Mouse (Mus musculus) frontal cortex, postnatal 25 days (tissue): Measurements from ENCODE around the gene St5.
A peak's percentile ranks its signal among the peaks of the same experiment; 100 is the strongest.

Experiments used
- DNase-seq, 2 experiments: peaks; one replicate each; pipeline ENCODE4 v3.0.0; 2022; ENCODE audit warnings: low spot score in 2 of 2

St5 gene

DNA sequence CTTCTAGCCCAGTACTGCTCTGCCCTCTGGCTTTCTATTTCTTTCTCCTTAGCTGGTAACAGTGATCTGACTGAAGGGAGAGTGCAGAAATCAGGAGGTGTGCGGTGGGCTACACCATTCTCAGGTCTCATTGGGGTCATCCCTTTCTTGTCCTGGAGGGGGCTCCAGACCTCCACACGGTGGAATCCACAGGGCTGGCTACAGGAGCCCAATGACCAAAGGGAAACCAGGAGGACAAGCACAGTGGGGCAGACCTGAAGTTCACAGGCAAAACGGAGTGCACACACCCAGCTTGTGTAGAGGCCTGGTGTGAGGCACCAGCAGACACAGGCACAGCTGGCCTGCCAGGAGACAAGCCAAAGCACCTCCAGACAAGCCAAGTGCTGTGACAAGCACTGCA, 175.0 kb downstream of the St5 start:
- DNase-seq, result no peak

DNA sequence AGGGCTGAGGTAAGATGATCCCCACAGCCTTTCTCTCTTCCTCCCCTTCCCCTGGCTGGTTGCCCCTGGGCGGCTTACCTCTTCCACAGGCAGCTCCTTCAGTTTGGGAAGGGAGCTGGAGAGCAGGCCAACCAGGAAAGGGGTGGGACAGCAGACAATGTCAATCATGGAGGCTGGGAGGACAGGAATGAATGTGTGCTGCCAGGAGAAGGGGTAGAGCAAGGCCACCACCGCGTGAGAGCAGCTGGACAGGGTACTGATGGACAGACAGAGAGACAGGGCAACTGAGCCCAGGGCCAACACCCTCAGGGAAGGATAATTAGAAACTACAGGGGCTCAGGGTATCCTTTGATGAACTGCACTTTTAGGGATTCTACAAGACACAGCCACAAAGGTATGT, 175.9 kb downstream of the St5 start:
- DNase-seq, result no peak

DNA sequence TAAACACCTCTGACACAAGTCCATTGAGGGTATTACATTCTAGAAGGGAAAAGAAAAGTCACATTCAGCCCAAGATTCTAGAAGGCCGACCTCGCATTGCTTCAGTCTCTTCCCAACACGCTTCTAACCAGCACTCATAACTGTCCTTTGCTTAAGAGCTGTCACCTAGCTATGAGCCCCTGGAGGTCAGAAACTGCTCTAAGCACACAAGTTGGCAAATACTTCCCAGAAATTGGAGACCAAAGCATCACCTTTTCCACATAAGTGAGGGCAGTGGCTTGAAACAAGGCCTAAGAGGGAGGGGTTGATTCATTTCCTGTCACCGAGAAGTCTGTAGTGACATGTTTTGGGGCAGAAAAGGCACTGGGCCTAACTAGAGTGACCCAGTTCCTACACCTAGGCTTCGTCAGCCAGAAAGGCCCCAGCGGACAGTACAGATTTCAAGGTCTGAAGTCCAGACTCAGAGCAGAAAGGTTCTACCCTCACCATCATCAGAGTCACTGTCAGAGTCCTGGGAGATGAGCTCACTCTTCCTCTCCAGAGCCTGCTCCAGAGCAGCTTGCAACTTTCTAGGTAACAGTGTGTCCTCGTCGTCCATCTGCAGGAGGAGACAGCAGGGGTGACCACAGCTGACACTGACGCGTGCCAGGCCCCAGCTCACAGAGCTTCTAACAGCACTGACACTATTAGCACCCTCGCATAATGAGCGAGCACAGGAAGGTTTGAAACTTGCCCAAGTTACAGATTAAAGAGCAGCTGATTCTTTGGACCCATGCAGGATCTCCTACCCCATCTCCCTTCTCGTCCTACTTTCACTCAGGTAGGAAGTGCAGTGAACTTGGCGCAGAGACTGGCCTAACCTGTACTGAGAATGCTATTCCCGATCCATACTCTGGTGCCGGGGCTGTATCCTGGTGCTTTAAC, 177.4 kb downstream of the St5 start:
- no peak for DNase-seq

DNA sequence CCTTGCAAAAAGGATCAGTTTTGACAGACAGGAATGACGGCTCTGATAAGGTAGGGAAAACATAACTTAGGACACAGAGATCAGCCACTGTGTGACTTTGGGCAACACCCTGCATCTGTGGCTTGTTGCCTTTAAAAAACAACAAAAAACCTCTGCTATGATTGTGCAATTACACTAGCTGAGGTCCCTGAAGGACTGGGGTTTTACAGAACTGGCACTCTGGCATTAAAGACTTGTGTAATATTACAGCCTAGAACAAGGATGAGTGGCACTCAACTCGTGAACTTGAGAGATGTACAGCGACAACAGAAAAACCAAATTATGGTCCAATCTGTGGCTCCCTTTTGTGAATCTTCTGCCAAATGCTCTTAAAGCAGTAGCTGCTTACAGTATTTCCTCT, 178.6 kb downstream of the St5 start:
- no peak for DNase-seq

DNA sequence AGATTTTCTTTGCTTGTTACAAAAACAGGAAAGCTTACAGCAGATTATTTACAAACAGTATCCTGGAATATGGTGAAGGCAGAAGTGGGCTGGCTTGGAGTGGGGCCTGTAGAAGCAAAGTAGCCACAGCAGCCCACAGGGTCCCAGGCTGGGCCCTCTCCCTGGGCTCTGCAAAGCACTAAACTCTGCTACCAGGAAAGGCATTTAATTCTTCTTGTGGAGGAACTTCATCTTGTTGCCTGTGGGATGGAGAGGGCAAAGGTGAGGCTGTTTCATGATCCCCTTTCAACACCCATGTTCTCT, 179.0 kb downstream of the St5 start:
- DNase-seq, result no peak

DNA sequence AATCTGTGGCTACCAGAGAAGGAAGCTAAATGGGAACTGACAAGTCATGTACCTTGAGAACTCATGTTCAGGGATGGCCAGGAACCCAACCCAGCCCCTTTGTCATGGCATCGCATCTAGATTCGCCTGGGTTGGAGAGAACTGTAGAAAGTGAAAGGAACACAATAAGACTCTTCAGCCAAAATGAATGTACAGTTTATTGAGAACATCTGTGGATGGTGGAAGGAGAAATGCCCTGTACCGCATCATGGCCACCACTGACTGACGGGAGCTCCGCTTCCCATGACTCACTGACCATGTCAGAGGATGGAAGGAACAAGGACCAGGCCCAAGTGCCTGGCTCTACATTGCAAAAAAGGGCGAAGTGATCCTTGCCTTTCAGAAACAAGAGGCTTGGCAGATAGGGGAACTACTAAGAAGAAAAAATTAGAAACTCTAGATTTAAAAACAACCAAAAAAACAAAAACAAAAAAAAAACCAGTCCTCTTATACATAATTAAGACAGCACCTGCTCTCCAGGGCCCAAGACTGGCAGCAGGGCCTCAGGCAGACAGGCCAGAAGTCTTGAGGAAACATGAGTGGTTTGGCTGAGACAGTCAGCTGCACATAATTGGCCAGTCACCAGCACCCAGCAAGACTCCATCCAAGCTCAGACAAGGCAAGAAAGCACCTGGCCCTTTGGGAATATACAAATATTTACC, 179.5 kb downstream of the St5 start:
- no peak for DNase-seq

DNA sequence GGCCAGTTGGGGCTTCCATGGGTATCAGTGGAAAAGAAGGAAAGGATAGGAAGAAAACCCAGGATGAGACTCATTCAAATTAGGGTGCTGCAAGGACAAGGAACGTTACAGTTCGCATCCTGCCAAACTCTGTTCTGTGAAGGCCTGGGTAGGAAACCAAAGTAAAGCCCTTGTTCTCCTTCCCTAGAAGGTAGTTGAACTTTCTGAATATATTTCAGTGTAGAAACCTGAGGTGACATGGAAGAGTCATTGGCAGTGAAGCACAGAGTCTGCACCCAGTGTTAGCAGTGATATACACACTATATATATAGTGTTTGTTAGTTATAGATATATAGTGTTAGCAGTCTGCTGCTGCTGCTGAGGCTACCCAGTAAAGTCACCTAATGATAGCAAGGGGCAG, 180.1 kb downstream of the St5 start:
- DNase-seq, result no peak

DNA sequence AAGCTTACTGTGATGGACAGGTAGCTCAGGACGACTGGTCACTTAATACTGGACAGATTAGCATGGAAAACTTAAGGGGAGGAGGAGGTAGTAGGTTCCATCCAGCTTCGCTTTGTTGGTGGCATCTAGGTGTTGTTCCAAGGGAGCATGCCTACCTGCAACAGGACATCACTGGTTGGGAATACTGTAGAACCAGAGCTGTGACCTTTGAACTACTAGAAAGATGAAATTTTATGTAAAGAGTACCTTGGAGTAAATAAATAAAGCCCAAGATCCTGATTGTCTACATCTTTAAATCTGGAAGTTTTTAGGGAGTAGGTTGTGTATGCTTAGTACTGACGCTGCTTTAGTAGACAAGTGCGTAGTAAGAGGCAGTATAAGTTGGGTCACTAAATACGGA, 181.3 kb downstream of the St5 start:
- DNase-seq, result no peak

DNA sequence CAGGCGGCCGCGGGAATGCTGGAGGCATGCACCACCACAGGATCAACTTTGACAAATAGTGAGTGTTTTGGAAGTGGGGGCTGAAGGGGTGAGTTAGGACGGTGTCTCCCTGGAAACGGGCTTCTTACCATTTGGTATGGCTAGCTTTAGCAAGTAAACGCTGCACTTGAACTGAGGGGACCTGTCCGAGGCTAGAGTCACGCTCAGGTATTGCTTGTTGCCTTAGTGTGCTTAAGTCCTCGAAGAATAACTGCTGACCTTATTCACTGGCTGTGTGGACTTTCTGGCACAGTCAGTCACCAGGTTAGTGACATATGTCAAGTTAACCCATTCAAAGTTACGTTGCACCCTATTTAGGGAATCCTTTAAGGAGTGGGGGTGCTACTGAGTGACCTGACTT, 183.5 kb downstream of the St5 start:
- no peak for DNase-seq

DNA sequence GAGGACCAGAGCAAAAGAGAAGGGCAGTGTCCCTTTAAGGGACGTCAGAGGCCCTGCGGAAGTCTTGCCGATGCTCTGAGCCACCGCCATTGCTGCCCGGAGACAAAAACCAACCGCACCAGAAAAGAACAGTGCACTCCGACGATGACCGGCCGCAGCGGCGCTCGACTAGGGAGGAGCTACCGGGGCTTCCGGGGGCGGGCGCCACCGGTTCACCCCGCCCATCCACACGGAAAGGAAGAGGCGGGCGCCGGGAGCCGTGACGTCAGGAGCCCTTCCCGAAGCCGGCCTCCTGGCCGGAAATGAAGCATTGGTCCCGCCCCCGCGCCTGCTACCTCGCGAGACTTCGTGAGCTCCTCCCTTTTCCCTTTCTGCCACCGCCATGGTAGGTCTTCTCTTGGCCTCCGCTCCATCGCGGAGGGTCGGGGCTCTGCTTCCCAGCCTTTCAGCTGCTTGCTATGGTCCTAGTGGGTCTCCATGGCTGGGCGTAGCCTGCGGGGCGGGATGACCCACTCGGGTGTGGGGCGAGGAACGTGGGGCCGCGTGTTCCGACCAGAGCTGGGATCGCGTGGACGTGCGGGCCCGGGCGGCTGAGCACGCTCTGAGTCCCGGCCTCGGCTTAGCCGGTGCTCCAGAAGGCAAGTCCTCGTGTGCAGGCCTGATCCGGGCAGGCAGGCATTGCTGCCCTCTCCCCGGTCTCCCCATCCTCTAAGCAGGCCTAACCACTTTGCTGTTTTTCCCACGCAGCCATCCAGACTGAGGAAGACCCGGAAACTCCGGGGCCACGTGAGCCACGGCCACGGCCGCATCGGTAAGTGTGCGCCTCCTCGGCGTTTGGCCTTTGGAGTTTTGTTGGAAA, 184.3 kb downstream of the St5 start, which contains the start of gene Rpl27a:
Gene Rpl27a, plus strand, starts transcription at position 310 of the 859 bp plus-strand sequence.
- peak; percentile 97 to 99 for DNase-seq

DNA sequence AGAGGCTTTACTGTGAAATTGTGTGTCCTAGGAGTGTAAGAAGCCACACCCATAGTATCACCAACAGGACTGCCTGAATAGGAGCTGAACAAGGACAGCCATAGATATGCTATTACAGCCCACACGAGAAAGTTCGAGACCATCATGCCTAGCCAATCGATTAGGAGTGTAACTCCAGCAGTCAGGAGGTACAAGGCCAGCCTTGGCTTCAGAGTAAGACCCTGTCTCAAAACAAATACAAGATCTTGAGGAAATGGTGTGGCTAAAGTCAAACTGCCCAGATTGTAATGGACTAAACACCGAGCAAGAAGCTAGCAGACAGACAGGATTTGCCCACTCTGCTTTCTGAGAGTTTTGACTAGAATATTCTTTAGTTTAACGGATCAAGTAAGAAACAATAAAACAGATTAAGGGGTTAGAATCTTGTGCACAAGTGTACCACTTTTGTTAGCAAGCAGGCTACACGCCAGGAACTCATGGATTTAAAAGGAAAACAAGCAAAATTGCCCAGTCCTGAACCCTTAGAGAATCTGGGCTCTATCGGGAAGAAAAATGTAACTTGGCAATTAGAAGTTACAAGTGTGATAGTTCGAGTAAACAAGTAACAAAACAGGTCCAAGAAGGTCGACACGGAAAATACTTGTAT, 185.2 kb downstream of the St5 start:
- DNase-seq, result no peak

DNA sequence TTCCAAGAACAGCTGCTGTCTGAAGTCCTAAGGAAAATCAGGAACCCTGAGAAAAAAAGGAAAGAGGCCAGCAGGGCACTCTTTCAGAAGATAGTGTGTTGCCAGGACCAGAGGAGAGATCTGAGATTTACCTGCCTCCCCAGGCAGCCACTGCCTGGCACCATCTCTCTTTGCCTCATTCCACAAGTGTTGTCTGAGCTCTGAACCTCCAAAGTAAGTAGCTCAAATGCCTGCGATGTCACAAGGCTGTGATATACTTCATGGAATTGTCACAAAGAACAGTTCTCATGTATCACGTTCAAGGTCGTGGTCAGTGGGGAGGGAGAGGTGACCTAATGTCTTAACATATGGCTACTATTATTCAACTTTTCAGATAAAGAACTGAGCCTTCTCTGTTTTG, 186.9 kb downstream of the St5 start:
- DNase-seq, result no peak

DNA sequence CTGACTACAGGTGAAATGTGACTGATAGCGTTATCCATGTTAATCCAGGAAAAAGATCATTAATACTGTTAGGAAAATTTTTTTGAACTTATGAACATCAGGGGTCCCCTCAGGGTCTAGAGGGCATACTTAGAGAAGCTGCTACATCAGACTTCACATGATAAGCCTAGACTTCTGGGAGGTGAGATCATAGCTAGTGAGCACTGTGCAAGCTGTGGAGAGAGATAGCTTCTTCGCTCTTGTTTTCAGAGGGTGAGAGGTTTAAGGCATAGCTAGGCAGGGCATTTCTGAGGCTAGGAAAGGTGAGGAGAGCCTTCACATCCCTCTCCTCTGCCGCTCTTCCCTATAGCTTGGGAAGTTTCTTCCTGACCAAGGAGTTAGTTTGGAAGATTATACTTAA, 191.6 kb downstream of the St5 start:
- DNase-seq, result no peak

DNA sequence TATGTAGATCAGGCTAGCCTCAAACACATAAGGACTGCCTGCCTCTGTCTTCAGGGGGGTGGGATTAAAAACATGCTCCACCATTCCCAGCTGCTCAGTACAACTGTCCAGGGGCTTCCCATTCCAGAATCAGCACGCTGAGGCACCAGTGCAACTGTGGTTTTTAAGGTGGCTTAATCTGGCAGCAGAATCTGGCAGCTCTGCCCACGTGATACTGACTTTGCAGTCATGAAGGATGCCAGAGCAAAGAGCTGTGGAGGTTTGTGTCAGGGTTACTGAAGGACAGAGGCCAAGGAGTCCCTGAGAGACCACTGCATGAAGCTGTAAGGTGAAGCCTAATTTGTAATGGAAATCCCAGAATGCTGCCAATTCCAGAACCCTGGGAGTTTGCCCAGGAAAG, 192.6 kb downstream of the St5 start:
- no peak for DNase-seq

DNA sequence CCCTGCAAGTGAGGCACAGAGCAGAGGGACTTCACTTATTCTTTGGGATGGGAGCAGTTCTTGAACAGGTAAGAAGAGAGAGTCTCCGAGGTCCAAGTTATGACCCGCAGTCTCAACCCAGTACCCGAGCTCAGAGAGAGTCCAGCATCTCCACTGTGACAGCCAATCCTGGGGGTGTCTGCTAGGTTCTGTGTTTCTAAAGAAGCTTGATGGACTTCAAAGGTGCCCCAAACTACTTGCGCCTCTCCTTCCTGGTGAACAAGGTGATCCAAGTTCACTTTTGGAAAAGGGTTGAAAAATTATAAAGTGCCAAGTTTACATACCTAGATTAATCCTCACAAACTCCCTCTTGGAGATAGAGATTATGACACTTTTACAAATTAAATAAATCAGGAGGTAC, 195.4 kb downstream of the St5 start, which contains the start of gene Trim66:
Gene Trim66, minus strand, starts transcription at position 101 of the 400 bp plus-strand sequence.
- no peak for DNase-seq

DNA sequence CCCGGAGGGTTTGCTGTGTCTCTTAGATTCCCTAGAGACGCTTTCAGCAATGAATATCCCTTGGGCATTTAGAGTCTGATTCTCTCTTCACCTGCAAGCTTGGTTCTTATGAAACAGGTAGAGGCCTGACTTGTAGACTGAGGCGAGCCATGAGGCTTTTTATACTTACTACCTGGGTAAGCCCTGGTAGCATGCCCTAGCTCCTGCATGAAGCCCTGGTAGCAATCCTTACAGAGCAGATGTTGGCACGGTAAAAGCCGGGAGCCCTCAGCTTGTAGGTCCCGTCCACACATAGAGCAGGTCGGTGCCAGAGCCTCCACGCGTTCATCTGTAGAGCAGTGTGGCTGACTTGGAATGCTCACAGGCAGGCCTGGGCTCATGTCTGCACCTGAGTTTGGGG, 195.8 kb downstream of the St5 start:
- DNase-seq, result no peak

DNA sequence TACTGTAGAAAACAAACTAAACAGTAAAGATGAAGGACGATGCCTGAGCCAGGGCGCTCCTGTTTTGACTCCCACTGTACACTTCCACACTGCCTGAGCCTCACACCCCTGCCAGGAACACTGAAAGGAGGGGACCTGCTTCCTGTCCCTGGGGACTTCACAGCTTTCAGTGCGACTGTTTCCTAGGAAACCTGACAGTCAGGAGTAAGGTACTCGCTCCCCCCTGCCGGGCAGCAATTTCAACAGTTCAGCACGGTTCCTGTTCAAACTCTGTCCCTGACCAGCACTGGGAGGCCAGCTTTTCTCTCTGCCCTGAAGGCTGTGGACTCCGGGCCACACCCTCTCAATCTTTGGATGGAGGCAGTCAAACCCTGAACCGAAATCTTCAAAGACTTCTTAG, 196.3 kb downstream of the St5 start:
- no peak for DNase-seq

DNA sequence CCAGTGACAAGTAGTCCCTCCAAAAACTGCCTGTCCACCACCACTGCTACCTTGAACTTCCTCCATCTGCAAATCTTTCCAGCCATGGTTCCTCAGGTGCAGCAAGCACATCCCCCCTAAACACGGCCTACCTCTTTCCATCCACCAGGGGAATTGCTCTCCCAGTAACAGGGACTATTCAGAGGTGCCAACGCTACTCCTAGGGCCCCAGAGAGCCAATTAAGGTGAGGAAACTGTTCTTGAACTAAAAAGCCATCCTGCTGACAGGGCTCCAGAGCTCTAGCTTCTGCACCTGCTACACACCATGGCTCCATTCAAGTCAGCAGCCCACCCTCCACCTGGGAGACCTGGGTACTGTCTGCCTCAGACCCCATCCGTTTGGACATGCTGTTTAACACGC, 205.9 kb downstream of the St5 start:
- no peak for DNase-seq

DNA sequence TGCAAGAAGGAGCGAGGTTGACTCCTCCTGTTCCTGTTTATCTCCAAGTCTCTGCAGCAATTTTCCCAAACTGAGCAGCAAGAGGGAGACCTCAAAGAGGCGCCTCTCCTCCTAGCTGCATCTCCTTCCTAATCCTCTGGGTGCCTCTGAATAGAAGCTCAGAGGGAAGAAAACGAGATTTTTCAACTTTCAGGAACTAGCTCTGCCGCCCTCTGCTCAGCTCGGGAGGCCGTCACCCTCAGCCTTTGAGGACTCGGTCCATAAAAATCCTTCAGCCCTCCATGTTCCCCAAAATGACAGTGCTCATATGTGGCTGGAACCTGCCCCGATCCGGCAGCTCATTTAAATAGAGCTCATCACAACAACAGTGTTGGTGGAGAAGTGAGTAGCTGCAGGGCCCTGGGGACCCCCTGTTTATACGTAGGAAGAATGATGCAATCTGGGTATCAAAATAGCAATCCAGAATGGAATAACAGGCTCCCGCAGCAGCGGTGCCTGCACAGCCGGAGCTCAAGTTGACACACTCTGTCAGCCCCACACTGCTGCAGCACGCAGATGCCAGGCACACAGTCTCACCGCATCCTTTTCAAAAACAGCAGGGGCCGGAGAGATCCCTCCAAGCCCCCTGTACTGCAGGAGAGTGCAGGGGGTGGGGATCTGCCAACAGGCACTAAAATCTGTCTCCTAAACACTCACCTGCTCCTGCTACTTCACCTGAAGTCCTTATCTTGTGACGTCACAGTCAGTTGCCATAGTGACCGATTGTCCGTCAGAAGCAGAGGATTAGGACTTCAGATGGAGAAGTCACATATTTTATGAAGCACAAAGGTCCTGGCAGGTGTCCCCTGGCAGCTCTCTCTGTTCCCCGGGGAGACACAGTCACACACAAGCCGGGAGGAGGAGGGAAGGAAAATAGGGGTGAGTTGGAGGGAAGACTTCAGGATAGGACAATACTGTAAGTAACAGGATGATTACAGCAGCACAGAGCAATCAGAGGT, 209.8 kb downstream of the St5 start:
- DNase-seq, result peak; percentile 30 to 35

DNA sequence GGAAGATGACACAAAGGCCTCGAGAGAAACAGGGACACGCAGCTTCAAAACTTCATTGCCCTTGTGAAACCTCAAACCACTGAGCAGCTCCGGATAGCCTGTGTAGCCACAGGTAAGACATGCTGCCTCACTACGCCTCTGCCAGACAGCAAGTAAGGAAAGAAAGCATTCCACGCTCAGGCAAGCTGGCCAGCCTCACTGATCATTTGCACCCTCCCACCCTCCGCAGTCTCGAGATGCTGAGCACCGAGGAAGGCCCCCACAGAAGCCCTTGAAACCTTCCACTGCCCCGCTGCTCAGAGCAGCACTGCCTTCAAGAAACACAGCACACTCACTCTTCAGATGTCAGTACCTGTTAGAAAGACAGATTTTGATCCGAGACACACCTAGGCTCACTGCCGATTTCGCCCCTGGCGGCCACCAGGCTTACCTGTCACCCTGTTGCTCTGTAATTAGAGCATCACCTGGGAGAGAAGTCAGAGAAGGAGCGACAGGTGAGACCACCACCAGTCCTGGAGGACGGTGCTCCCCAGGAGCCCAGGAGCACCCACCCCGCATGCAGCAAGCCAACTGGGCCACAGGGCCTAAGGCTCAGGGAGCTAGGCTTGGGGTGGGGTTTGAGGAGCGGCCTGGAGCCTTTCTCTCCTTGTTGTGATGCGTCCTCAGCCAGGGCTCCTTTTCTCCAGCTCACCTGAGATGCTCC, 210.6 kb downstream of the St5 start:
- DNase-seq, result peak in 1 of 2 experiments; percentile 9
